In genomic region chr4:149126663-149127062, GRCm38 (mm10) we compare ENCODE assay signal across 21 mouse cellular contexts. TPM values are rescaled to one million over a fixed set of nuclear protein-coding genes. Genes with fewer than 3 reads are reported as not detected.
A peak's percentile ranks its signal among the peaks of the same experiment; 100 is the strongest.
DNase-seq lines count a peak whose midpoint lies in the region; ATAC-seq lines count a peak whose summit lies in the region.
"Had no signal": no experiment of that assay in that cellular context is flagged by ENCODE, and none has a peak within 500 bp of the region (broad histone marks: within the 10 kb centered on the region; RNA-seq: fewer than 3 reads in every experiment).

Gene Cort, minus strand, starts transcription at chr4:149126763.

- ATAC-seq in embryonic facial prominence, embryonic 13.5 days (ENCODE audit: insufficient number of reproducible peaks, insufficient read depth, low FRiP score, low TSS enrichment, low read depth): no peak
- no peak for ATAC-seq in midbrain, embryonic 11.5 days (ENCODE audit: low FRiP score)
- no peak for ATAC-seq in midbrain, embryonic 14.5 days (ENCODE audit: low FRiP score, low TSS enrichment)
- ATAC-seq: CD4-positive, CD25-positive, alpha-beta regulatory T cell, adult 4 months; forebrain, embryonic 16.5 days; hindbrain, embryonic 16.5 days had no signal

- H3K9ac ChIP-seq in embryonic facial prominence, embryonic 13.5 days: peak within 1 kb of the TSS; percentile 44; the same call in 1 of the 2 replicates
- no peak within 1 kb of the TSS for H3K9ac ChIP-seq in midbrain, embryonic 11.5 days (ENCODE audit: low read length)
- no peak within 1 kb of the TSS for H3K9ac ChIP-seq in midbrain, embryonic 14.5 days (replicated peaks; ENCODE audit: low read length)
- H3K9ac ChIP-seq: lung, embryonic 14.5 days had no signal

- no peaks in the 10 kb centered on the region for H3K9me3 ChIP-seq in embryonic facial prominence, embryonic 13.5 days
- no peaks in the 10 kb centered on the region for H3K9me3 ChIP-seq in embryonic facial prominence, embryonic 10.5 days
- no peaks in the 10 kb centered on the region for H3K9me3 ChIP-seq in midbrain, embryonic 11.5 days (ENCODE audit: control insufficient read depth, low read length)
- H3K9me3 ChIP-seq in midbrain, embryonic 14.5 days (ENCODE audit: control insufficient read depth, low read length): no peaks in the 10 kb centered on the region

- no peak within 1 kb of the TSS for H3K4me3 ChIP-seq in embryonic facial prominence, embryonic 13.5 days
- no peak within 1 kb of the TSS for H3K4me3 ChIP-seq in embryonic facial prominence, embryonic 10.5 days
- no peak within 1 kb of the TSS for H3K4me3 ChIP-seq in midbrain, embryonic 11.5 days (ENCODE audit: low read depth, low read length)
- H3K4me3 ChIP-seq in midbrain, embryonic 14.5 days (replicated peaks; ENCODE audit: low read depth, low read length): no peak within 1 kb of the TSS

- peaks cover 50% of the 10 kb centered on the region for H3K36me3 ChIP-seq in embryonic facial prominence, embryonic 13.5 days
- peaks cover 62% of the 10 kb centered on the region for H3K36me3 ChIP-seq in embryonic facial prominence, embryonic 10.5 days (replicated peaks)
- H3K36me3 ChIP-seq in midbrain, embryonic 11.5 days (ENCODE audit: control insufficient read depth, insufficient read depth, low read length): no peaks in the 10 kb centered on the region
- peaks cover 13% of the 10 kb centered on the region; the same call in 1 of the 2 replicates for H3K36me3 ChIP-seq in midbrain, embryonic 14.5 days (ENCODE audit: control insufficient read depth, insufficient read depth, low read length)

- no peaks in the 10 kb centered on the region for H3K27me3 ChIP-seq in embryonic facial prominence, embryonic 13.5 days
- no peaks in the 10 kb centered on the region for H3K27me3 ChIP-seq in embryonic facial prominence, embryonic 10.5 days (replicated peaks; ENCODE audit: low read depth, poor library complexity, severe bottlenecking)
- H3K27me3 ChIP-seq in midbrain, embryonic 11.5 days (ENCODE audit: control insufficient read depth, insufficient read depth, low read length): no peaks in the 10 kb centered on the region; the same call in 1 of the 2 replicates
- no peaks in the 10 kb centered on the region for H3K27me3 ChIP-seq in midbrain, embryonic 14.5 days (ENCODE audit: control insufficient read depth, insufficient read depth, low read length)

- DNase-seq in embryonic facial prominence, embryonic 10.5 days (ENCODE audit: low spot score): no peak
- peak in 1 of 2 experiments; percentile 25 for DNase-seq in layer of hippocampus, postnatal 14 days (ENCODE audit: low spot score in 2 of 2)
- no peak for DNase-seq in layer of hippocampus, adult 9-11 months
- no peak for DNase-seq in midbrain, embryonic 11.5 days (ENCODE audit: low spot score, missing footprints)
- DNase-seq in midbrain, embryonic 14.5 days: no peak
- DNase-seq in telencephalon, adult 2 months (ENCODE audit: low read depth, low spot score): peak; percentile 39
- no peak for DNase-seq in urinary bladder, postnatal 14 days (ENCODE audit: low spot score)
- DNase-seq: cerebellum, postnatal 14 days; kidney, adult 2 months; liver; lung, embryonic 14.5 days; spleen, adult 18-20 months; thymus, postnatal 14 days had no signal

- H3K4me1 ChIP-seq in embryonic facial prominence, embryonic 13.5 days: 0 out of 2 replicates have a peak, but pooled peaks cover 4% of the 10 kb centered on the region
- H3K4me1 ChIP-seq in embryonic facial prominence, embryonic 10.5 days: 0 out of 2 replicates have a peak, but pooled peaks cover 8% of the 10 kb centered on the region
- H3K4me1 ChIP-seq in midbrain, embryonic 11.5 days (ENCODE audit: control insufficient read depth, insufficient read depth, low read length): 0 out of 2 replicates have a peak, but pooled peaks cover 2% of the 10 kb centered on the region
- H3K4me1 ChIP-seq in midbrain, embryonic 14.5 days (ENCODE audit: control insufficient read depth, insufficient read depth, low read length): no peaks in the 10 kb centered on the region

- no peak within 1 kb of the TSS for H3K27ac ChIP-seq in embryonic facial prominence, embryonic 13.5 days
- H3K27ac ChIP-seq in embryonic facial prominence, embryonic 10.5 days (replicated peaks): no peak within 1 kb of the TSS; the same call in 1 of the 2 replicates
- H3K27ac ChIP-seq in midbrain, embryonic 11.5 days (ENCODE audit: low read depth, low read length): peak within 1 kb of the TSS; percentile 25
- no peak within 1 kb of the TSS for H3K27ac ChIP-seq in midbrain, embryonic 14.5 days (replicated peaks; ENCODE audit: low read depth, low read length)

- no peak within 1 kb of the TSS for H3K4me2 ChIP-seq in embryonic facial prominence, embryonic 13.5 days
- H3K4me2 ChIP-seq in midbrain, embryonic 11.5 days: no peak within 1 kb of the TSS
- no peak within 1 kb of the TSS for H3K4me2 ChIP-seq in midbrain, embryonic 14.5 days (ENCODE audit: low read length)
- H3K4me2 ChIP-seq: heart, embryonic 11.5 days; lung, embryonic 14.5 days had no signal

- WGBS in embryonic facial prominence, embryonic 13.5 days: 82% methylated on average over 11 of the region's 11 CpGs
- 87% methylated on average over 11 of the region's 11 CpGs for WGBS in embryonic facial prominence, embryonic 10.5 days
- 88% methylated on average over 11 of the region's 11 CpGs for WGBS in midbrain, embryonic 11.5 days
- WGBS in midbrain, embryonic 14.5 days: 87% methylated on average over 11 of the region's 11 CpGs

RNA-seq across cellular contexts. Expression of gene Cort, which starts in this region (rescaled TPM):
- 1.2 TPM in 1 of 2 replicates, not detected in the other for polyA plus RNA-seq in embryonic facial prominence, embryonic 13.5 days (2015; fragmentation: Nextera tagmentation; extraction: Ambion mirVana)
- 0.54 TPM in 1 of 2 replicates, not detected in the other for polyA plus RNA-seq in embryonic facial prominence, embryonic 10.5 days (2016; fragmentation: Nextera tagmentation; extraction: Ambion mirVana)
- 10 to 100 TPM; 11.3 to 13.9 TPM for total RNA-seq in layer of hippocampus, postnatal 14 days (2021)
- 0.51 and 0.63 TPM in 2 replicates for polyA plus RNA-seq in midbrain, embryonic 11.5 days (2014; fragmentation: Nextera tagmentation; extraction: Ambion mirVana)
- 0.93 TPM in 1 of 2 replicates, not detected in the other for polyA plus RNA-seq in midbrain, embryonic 14.5 days (2014; fragmentation: Nextera tagmentation; extraction: Ambion mirVana)
- polyA plus RNA-seq: CD4-positive, CD25-positive, alpha-beta regulatory T cell, adult 4 months; gonadal fat pad, adult 2 months; kidney, adult 2 months; lung, embryonic 14.5 days; neural tube, embryonic 11.5 days; stomach, embryonic 16.5 days had no signal
